Mouse (Mus musculus) bone marrow, adult 2 months (tissue): ENCODE results near the gene Stip1.

ENCODE experiments used
- CTCF ChIP-seq: fragments of 200-500 bp; IDR thresholded peaks from 2 replicates; pipeline ENCODE4 v1.5.1; 2011; ENCODE audit warnings: low read length, control low read depth; ENCODE audit not compliant: control insufficient read depth, insufficient read depth
- POLR2A ChIP-seq: fragments of 200-500 bp; IDR thresholded peaks from 2 replicates; pipeline ENCODE4 v1.6.1; 2011; ENCODE audit warnings: low read depth, mild to moderate bottlenecking, control low read depth, low read length, borderline replicate concordance; ENCODE audit not compliant: control insufficient read depth

GRCm38 (mm10) chr19:7039841-7040636, at the start of gene Stip1:
- TF ChIP-seq CTCF (peak; percentile 32; the same call in 1 of the 2 replicates), POLR2A (peak; percentile 93)
